Mouse (Mus musculus): Measurements from ENCODE around the gene Dcx.

The Dcx gene

DNA sequence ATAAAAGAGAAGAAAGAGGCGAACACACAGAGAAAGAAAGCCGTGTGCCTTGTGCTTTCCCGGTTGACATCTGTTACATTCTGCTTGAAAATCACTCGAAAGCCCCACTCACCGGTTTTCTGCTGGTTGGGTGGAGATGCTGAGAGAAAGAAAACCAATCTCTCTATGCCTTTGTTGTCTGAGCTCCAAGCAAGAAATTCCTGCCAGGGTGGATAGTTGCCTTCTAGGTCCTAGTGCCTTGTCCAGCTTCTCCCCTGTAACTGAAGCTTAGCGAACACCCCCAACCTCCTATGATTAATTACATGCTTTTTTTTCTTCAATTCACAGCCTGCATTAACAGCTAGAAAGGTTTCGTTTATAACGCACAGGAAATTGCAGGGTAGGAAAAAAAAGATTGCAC is at the start of gene Dcx:
TSS of gene Dcx (minus strand) at position 354 of the 400 bp plus-strand sequence.
- no peak for DNase-seq

GRCm38 (mm10) chrX:143966249-143966648 is 33.1 kb upstream of the Dcx start:
- DNase-seq, result no peak

DNA sequence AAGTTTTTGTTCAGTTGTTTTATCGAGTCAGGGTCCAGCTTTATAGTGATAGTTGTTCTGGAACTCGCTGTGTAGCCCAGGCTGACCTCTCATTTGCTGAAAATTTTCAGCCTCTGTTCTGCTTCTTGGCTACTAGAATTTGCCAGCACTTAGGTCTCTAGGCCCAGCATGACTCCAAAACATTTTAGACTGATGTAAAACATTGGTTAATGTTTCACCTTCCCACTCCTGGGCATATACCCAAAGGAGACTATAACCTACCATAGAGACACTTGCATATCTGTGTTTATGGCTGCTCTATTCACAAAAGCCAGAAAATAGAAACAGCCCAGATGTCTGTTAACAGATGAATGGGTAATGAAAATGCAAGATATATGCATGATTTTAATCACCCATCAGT is 560 bp upstream of the Dcx start:
- no peak for DNase-seq

- DNase-seq, result no peak
These were observed 581 bp downstream of the Dcx start for GRCm38 (mm10) chrX:143932530-143932929.

DNA sequence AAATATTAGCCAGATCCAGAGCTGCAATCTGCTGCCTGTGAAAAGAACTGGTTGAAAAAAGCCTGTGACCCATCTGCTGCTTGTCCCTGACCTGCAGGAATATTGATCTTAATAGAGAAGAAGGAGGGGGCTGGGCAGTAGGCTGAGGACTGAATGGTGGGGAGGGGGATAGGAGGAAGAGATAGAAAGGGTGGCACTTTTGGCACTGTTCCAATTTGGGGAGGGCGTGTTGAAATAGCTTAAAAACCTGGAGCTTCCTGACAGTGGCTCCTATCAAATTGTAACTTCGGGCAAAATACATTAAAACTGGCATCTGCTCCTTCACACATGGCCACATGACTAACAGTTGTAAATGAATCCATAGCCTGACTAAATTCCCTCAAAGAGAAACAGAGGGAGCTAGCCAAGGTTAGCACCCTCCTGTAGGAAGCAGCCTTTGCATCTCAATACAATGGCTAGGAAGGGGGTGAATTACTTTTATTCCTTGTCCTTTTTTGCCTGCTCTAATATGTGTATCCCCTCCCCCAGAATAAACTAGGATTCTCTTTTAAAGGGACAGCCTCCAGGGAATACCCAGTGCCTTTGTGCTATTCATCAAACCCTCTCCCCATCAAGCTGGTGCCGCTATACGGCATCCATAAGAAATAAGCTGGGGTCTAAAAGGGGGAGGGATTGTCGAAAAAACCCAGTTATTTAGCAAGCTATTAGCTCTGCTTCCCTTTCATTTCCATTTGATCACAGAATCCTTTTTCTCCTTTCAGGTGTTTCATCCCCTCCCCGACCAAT is 1.5 kb downstream of the Dcx start:
- no peak for DNase-seq

- no peak for DNase-seq
These were observed 11.0 kb downstream of the Dcx start for GRCm38 (mm10) chrX:143922070-143922469.

- no peak for DNase-seq
These were observed 26.2 kb downstream of the Dcx start for GRCm38 (mm10) chrX:143906699-143907471.

DNA sequence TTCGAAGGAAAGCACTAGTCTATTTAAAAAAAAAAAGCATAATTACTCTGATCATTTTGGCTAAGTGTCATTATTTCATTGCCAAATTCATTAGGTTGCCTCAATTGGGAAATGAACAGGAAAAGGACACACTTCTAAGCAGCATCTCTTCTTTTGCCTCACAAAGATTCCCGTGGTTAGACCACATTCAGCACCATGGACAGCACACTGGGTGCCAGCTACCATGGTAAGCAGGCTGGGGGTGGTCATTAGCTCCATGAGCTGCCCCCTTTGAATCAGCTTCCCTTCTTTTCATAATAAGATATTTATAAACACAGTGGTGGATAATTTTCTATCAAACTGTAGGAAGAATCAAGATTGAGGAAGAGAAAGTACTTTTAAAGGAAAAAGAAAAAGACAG is 28.4 kb downstream of the Dcx start:
- no peak for DNase-seq

- DNase-seq, result no peak
These were observed 30.8 kb downstream of the Dcx start for GRCm38 (mm10) chrX:143902300-143902699.

- DNase-seq, result no peak
These were observed 35.5 kb downstream of the Dcx start for GRCm38 (mm10) chrX:143897363-143898285.

DNA sequence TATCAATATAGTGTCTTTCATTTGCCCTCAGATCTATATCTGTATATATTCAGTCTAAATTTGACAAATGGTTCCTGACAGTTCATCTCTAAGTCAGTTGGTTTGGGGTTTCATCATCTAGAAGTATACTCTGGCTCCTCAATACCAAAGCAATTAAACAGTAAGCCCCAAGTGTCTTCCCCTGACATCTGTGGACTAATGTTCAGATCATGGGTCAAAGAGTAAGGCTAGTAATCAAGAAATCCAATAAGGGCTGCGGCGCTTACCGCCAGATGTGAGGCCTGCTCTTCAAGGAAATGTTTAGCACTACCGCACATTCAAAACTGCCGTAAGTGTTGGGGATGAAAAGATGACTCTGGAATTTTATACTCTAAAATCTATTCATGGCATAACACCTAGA is 36.2 kb downstream of the Dcx start:
- no peak for DNase-seq

- no peak for DNase-seq
These were observed 39.9 kb downstream of the Dcx start for GRCm38 (mm10) chrX:143893180-143893579.

- peak in 1 of 2 experiments; percentile 1 for DNase-seq
These were observed 47.3 kb downstream of the Dcx start for GRCm38 (mm10) chrX:143885765-143886164.

DNA sequence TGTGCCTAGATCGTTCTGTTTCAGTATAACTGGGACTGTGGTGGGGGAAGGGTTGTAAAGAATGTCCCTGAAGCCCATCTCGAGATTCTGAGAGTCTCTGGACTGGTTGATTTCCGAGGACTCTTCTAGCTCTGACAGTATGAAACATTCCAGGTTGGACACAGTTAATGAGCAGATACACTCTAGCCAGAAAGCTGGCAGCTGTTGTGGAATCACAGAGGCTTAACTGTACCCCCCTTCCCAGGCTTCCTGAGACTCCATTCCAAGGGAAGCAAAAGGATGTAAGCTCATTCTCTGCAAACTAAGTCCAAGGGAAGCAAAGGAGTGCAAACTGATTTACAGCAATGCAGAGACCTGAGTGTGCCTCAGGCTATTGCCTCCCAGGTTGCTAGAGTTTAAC is 48.2 kb downstream of the Dcx start:
- no peak for DNase-seq

GRCm38 (mm10) chrX:143884299-143884698 is 48.8 kb downstream of the Dcx start:
- DNase-seq, result no peak

- no peak for DNase-seq
These were observed 51.2 kb downstream of the Dcx start for GRCm38 (mm10) chrX:143881806-143882468.

GRCm38 (mm10) chrX:143879631-143880030 is 53.5 kb downstream of the Dcx start:
- DNase-seq, result no peak

DNA sequence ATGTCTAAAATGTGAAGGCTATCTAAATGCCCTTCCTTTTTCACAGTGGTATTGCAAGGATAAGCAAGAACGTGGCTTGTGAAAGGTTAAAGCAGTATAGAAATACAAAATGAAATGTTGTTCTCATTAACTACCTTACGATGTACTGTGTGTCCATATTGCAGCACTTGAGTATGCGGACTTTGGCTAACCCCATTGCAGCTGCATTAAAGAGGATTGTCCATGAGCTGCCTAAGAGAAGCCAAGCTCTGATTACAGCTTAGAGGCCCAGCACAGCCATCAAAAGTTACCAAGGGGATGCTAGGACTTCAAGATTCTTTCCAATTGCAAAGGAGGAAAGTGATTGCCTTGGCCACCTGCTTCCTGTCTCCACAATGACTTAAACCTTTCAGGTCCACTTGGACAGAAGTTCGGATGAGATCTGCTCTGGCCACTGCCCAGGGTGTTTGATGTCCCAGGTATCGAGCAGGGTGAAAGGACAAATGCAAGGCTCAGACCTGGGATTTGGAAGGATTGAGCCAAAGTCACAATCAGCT is 65.9 kb downstream of the Dcx start:
- DNase-seq, result no peak

GRCm38 (mm10) chrX:143851351-143851750 is 81.8 kb downstream of the Dcx start:
- DNase-seq, result no peak

DNA sequence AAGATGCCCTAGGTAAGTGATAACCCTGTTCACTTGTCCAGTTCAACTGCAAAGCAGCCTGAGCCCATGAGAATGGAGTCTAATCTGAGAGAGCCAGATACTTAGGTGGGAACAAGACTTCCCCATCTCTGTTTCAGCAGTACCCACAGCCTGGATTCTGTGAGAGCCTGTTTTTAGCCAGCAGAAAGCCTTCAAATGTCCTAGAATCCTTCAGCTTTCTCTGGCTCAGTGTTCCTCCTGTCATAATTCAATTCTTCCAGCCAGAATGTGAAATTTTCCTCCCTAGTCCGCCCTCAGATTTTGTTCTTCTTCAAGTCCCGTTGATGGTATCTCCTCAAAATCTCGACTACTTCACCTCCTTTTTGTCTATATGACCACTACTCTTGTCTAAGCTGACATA is 83.1 kb downstream of the Dcx start:
- no peak for DNase-seq

DNA sequence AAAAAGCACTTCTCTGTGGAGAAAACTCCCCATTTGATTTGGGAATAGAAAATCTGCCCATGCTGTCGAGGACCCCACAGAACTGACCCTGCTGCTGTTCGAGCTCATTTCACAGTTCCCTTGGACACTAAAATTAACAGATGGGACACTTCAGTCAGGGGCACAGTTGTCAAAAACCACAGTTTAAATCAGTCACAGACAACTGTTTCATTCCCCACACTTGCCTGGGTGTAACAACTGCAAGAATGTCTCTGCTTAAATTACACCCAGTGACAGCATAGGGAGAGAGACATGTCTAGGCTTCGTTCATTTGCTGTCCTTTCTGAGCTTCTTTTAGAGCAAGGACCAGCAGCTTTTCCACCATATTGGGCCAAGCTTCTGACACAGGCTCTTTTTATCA is 86.5 kb downstream of the Dcx start:
- DNase-seq, result no peak

DNA sequence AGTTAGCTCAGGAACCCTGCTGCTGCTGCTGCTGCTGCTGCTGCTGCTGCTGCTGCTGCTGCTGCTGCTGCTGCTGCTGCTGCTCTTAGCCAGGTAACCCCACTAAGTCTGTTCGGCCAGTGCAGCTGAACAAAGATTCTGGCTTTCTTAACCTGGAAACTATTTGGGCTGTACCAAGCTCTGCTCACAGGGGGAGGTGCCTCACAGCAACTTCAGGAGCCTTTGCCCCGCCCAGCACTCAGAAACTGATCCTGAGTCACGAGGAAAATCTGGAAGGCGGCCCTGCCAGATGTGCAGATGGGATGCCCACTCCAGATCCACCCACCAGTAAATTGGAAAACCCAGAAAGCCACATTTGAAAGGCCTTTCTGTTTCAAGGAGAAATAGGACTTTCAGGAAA is 105.9 kb downstream of the Dcx start, which contains the start of gene Capn6:
TSS of gene Capn6 (minus strand) at position 203 of the 400 bp plus-strand sequence.
- DNase-seq, result no peak
